In genomic region chr4:62610142-62610675, GRCm38 (mm10) we compare ENCODE assay signal across 10 mouse cellular contexts. TPM values are rescaled to one million over a fixed set of nuclear protein-coding genes. Genes with fewer than 3 reads are reported as not detected.
DNase-seq lines count a peak whose midpoint lies in the region; TF ChIP-seq lines count a peak whose summit lies in the region.
"Had no signal": no experiment of that assay in that cellular context is flagged by ENCODE, and none has a peak within 500 bp of the region (broad histone marks: within the 10 kb centered on the region; RNA-seq: fewer than 3 reads in every experiment).

No protein-coding gene starts in this region.

- no peak for TF ChIP-seq POLR2A in heart, adult 2 months (IDR thresholded peaks at IDR 0.05; ENCODE audit: insufficient read depth, low read depth, low read length)

- H3K4me1 ChIP-seq in heart, adult 2 months (ENCODE audit: control insufficient read depth, insufficient read depth, low read length) = peaks cover 24% of the 10 kb centered on the region

- TF ChIP-seq EP300 in heart, adult 2 months (IDR thresholded peaks at IDR 0.05; ENCODE audit: insufficient read depth, low read depth, low read length) = no peak

- no peaks in the 10 kb centered on the region for H3K79me2 ChIP-seq in heart, adult 2 months (replicated peaks; ENCODE audit: control insufficient read depth, insufficient read depth, low read length)

- TF ChIP-seq CTCF in heart, adult 2 months (IDR thresholded peaks at IDR 0.05) = no peak

- H3K27ac ChIP-seq in heart, adult 2 months = peak overlapping the region; percentile 20

- H3K4me3 ChIP-seq in heart, adult 2 months = no peak overlapping the region
- H3K4me3 ChIP-seq: erythroblast, embryonic 14.5 days had no signal

- H3K36me3 ChIP-seq in heart, adult 2 months (ENCODE audit: control insufficient read depth, insufficient read depth, low read length) = no peaks in the 10 kb centered on the region

- DNase-seq in heart, adult 2 months = peak in 1 of 2 experiments; percentile 49
- no peak for DNase-seq in heart, adult 8-10 months (ENCODE audit: low spot score)
- DNase-seq in NIH3T3 (ENCODE audit: low read depth) = peak; percentile 30
- peak; percentile 60 to 66 for DNase-seq in cerebellum, postnatal 25 days
- peak; percentile 63 for DNase-seq in heart, postnatal 4 days
- no peak for DNase-seq in frontal cortex, adult 2 months (ENCODE audit: extremely low spot score in 1 of 2, low spot score in 1 of 2)
- no peak for DNase-seq in lung, postnatal 36 days
- no peak for DNase-seq in thymus, postnatal 36 days

- no peak overlapping the region for H3K9ac ChIP-seq in heart, adult 2 months (ENCODE audit: low read depth, low read length)

- 67% methylated on average over 16 of the region's 16 CpGs for WGBS in heart, adult 2 months

- intact Hi-C loops in heart, adult 2 months (cut with DNase I) = no loop called here

- no peaks in the 10 kb centered on the region for H3K27me3 ChIP-seq in heart, adult 2 months (ENCODE audit: control insufficient read depth, insufficient read depth, low read length)

RNA-seq across cellular contexts. Expression of gene Rgs3, which starts 50.6 kb away (rescaled TPM):
- total RNA-seq in heart, adult 2 months (2021) = 10 to 100 TPM; 23.5 to 33.7 TPM
- 48.1 and 49.4 TPM in 2 replicates for polyA plus RNA-seq in heart, adult 2 months (2012; rRNA removed)
- total RNA-seq in heart, adult 8-10 months (2022) = 10 to 100 TPM; 25.6 to 34.3 (median 30.5) TPM
- 10 to 100 TPM; 64.1 to 69.4 TPM for total RNA-seq in heart, postnatal 4 days (2021)
- 46.3 and 48.4 TPM in 2 replicates for polyA plus RNA-seq in frontal cortex, adult 2 months (2012; rRNA removed)
- total RNA-seq: MEL had no signal

Comparison
In these comparisons a context has a peak if more than half of its experiments do, and no peak if none do; other contexts are left out.
1. DNase-seq: peak in NIH3T3 (single experiment), cerebellum, postnatal 25 days (2 of 2) and heart, postnatal 4 days (single experiment); none in heart, adult 8-10 months (single experiment), frontal cortex, adult 2 months (0 of 2), lung, postnatal 36 days (single experiment) and thymus, postnatal 36 days (0 of 2).